Mouse (Mus musculus) 3T3-L1 (cell line): Measurements from ENCODE around the gene Hoxb5.
A peak's percentile ranks its signal among the peaks of the same experiment; 100 is the strongest.

ENCODE experiments used
- DNase-seq: peaks from one replicate; pipeline ENCODE4 v3.0.0-alpha.2; 2015; ENCODE audit warnings: low read depth, low spot score

Hoxb5 gene

DNA sequence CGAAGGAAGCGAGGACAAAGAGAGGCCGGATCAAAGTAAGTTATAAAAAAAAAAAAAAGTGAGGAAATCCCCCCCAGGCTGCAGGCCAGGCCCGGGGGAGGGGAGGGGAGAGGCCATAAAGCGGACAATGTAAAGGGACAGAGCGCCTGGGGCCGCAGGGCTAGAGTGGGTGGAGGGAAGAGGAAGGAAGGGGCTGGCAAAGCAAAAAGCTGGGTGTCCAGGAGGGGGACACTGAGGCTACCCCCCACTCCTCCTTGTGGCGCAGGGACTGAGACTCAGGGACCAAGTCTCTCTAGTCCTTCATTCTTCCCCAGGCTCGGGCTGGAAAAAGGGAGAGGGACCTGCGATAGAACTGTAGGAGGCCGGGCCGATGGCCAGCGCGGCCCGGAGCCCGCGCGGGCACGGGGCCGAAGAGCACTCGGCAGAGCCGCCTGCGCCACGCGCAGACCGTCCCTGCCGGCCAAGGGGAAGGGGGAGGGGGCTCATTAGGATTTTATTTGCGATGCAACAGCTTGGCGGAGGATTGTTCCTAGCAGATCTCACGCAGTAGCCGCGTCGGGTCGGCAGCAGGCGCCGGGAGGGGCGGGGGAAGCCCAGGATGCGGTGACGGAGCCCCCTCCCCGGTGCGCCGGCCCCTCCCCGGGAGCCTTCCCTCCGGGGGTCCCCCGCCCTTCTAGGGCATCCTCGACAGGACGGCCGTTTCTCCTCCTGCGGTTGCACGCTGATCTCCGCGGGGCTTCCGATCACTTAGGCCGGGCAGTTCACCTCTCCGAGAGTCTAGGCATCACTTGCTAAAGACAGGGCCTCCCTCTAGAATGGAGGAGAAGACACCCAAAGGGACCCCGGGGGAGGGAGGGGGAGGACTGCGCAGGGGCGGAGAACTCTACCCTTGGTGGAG is 30.9 kb upstream of the Hoxb5 start:
- no peak for DNase-seq

DNA sequence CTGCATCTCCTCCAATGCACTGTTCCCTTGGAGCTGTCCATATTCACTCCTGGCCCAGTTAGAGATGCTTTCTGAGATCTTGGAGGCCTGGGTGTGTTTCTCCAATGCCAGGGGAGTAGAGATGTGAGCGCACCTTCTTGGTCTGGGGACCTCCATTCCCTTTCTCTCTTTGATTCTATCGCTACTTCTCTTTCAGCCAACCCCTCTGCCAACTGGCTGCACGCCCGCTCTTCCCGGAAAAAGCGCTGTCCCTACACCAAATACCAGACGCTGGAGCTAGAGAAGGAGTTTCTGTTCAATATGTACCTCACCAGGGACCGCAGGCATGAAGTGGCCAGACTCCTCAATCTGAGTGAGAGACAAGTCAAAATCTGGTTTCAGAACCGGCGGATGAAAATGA is 28.7 kb upstream of the Hoxb5 start:
- no peak for DNase-seq

DNA sequence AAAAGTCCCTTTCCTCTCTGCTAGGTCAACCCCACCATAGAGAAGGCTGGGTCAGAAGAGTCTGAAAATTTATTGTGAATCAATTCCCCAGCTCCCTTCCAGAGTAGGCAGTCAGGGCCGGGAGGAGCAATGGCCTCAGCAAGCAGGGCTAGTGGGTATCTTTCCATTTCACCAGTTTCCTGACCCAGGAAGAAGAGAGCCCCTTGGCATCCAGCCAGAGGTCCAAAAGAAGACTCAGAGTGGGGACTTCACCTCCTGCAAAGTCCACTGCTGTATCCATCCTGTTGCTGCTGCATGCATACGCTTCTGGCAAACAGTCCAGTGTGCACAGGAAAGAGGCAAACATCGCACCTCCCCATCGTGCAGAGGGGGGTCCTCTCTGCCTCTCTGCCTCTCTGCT is 27.2 kb upstream of the Hoxb5 start:
- no peak for DNase-seq

DNA sequence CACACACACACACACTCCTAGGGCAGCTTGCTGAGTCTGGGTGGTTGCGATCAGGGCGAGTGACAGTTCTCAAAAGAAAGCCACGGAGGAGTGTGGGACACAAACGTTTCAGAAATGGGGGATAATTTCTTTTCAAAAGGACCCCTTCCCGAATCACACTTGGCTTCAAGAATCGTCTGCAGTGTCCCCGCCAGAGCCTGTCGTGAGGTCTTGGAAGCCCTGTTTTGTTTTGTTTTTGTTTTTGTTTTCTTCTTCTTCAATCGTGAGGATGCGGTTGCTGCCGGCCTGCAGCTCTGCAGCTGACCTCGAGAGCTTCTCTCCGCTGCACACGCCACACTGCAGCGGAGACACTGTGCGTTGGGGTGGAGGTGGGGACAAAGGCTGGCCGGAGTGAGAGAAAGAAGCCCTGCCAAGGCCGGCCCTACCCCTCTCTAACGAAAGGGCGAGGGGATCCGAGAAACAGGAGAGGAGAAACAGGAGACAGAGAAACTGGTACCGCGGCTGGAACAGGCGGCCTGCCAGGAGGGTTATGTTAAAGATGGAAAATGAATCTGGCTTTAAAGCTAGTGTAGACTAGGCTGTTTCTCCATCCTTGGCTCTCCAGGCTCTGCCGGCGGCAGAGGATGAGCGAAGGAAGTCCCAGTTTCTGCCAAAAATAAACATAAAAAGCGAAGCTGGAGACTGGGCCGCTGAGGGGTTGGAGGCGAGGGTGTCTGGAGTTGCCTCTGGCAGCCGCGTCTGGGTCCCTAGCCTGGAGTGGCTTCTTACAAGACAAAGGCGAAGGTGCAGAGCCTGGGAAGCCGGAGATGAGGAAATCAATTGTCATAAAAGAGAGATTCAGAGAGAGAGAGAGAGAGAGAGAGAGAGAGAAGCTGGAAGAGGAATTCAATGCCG is 25.7 kb upstream of the Hoxb5 start:
- DNase-seq, result no peak

DNA sequence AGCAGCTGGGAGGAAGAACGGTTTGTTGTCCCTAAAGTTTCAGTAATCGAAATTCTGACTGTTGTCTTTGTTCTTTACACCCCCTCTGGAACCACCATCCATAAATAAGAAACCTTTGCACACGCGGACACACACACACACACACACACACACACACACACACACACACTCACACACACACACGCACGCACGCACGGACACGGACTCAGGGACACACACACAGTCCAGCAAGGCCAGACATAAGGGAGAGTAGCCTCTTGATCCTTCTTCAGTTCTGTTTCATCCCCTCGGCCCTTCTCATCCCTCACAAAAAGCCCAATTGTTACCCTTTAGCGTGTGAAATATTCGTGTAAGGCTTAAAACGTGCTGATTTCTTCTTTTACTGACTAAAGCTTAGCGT is 24.8 kb upstream of the Hoxb5 start:
- DNase-seq, result no peak

DNA sequence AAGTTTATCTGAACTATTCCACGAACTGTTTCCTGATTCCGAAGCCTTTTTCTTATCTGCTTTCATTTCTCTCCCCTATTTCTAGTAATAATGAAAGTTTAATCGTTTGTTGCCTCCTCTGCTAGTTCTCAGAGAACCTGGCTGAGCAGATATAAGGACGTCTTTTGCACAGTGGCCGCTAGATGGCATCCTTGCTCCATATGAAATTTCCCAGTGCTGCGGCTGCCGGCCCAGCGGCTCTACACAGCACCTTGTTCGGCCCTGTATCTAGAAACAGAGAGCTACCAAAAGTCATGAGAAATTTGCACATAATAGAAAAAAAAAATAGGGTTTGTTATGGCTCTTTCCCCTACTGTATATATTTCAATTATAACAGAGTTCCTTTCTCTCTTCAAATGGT is 24.4 kb upstream of the Hoxb5 start:
- peak; percentile 94 for DNase-seq

DNA sequence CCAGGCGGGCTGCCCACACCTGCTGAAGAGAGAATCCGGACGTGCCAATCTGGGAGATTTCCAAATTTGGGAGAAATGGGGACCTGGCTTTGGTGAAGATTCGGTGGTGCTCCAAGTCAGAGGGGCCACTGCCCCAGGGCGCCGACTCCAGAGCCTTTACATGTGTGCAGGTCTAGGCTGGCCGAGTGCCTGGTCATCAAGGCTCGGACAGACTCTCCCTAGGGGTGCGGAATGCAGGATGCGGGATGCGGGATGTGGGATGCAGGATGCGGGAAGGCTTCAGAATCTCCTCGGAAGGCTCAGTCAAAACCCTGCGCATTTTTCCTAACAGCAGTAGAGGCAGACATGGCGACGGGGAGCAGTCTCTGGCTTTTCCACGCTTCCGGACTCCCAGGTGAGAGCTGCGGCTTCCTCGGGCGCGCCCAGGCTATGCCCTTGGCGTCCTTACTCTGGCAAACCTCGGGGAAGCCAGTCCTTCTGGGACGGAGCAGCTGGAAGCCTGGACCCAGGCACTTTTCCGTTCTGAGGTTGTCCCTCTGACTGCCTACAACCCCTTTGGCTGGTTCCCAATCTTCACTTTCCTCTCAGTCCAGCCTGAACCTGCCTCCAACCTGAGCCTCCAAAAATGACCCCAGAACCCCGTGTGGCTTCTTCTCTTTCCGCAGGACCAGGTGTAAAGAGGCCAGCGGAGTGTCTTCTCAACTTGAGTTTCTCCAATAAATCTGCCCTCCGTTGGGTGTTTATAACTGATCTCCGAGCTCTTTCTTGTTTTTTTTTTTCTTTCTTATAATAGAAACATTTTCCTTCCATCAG is 23.5 kb upstream of the Hoxb5 start:
- no peak for DNase-seq

DNA sequence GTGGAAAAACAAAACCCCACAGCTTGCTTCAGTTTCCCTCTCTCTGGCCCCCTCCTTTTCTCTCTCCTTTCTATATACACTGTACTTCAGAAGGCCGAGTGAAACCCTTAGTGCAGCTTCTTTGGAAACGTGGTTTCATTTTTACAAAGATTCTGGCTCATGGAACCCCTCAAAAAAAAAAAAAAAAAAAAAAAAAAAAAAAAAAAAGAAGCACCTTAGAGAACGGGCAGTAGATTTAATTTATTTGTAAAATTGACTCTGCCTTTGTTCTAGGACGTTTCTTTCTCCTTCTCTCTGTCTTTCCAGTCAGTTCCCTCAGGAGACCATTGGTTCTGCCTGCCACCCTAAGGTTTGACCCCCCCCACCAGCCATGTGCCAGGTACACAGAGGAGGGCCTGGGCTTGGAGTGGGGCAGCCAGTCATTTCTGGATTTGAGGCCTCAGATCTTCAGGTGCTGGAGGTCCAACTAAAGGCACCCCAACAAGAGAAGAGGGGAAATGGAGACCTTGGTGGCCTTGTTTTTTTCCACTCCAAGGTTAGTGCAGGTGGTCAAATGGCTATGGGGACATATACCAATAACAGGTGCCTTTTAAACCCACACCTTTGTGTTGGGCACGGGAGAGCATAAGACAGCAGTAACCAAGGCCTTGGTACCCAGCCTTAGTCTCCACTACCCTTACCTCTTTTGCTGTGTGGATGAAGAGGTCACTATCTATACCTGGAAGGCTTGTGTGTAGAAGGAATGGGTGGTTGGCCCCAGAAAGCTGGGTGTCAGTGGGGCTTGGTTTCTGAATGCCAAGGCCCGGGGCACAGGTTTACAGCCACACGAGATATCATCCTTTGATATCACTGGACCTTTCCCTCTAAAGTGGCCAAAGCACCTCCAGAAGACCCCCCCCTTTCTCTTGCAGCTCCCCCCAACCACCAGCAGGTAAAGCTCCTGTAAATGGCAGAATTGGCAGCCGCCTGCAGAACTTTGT is 22.4 kb upstream of the Hoxb5 start:
- no peak for DNase-seq

DNA sequence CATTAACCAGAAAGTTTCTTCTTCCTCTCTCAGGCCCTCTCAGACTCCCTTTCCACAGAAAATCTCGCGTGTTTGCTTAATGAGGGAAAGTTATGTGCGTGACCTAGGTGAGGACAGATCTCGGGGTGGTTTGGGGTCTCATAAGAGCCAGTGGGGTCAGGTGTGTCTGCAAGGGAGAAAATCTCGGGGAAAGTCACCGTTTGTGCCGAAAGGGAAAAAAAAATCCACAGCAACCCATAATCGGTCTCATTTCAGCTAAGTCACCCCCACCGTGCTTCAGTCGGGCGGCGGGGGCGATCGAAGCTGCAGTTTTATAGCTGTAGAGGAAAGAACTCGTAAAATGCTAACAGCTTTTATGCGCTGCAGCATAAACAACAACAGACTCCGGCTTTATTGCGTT is 21.7 kb upstream of the Hoxb5 start:
- no peak for DNase-seq

DNA sequence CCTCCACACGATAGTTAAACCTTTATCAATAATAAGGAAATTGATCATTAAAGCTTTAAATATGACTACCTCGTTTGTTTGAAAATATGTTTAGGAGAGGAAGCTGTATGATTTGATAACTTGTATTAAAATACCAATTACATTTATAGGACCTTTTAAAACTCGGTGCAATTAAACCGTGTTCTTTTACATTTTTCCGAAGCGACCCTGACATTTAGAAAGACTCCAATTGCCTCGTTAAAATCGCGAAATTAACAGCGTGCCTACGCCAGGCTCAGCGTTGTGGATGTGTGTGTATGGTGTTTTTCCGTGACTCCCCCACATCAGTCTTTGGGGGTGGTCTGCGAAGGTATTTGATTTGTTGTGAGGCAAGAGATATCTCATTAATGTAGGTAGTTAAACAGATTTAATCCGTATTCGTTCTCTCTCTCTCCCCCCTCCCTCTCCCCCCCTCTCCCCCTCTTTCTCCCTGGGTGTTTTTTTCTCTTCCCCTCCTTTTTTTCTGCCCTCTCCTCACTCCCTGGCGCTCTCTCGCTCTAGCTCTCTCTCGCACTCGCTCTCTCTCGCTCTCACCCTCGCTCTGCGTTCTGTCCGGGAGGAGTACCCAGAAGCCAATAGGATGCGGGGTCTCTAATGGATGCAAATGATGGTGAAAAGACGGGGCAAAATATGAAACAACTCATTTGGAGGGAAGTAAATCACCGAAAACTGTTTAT is 21.1 kb upstream of the Hoxb5 start, which contains the start of gene Hoxb8:
Gene Hoxb8, plus strand, starts transcription at position 51 of the 716 bp plus-strand sequence.
- no peak for DNase-seq

DNA sequence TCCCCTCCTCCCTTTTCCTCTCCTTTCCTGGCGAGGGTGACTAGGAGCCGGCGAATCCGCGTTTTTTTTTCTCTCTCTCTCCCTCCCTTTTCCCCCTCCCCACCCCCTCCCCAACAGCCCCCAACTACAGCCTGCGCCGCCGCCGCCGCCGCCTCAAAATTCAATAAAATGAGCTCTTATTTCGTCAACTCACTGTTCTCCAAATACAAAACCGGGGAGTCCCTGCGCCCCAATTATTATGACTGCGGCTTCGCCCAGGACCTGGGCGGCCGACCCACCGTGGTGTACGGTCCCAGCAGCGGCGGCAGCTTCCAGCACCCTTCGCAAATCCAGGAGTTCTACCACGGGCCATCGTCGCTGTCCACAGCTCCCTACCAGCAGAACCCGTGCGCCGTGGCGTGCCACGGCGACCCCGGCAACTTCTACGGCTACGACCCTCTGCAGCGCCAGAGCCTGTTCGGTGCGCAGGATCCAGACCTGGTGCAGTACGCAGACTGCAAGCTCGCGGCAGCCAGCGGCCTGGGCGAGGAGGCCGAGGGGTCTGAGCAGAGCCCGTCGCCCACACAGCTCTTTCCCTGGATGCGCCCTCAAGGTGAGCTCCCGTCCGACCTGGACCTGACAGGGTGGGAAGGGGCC is 20.2 kb upstream of the Hoxb5 start:
- no peak for DNase-seq

DNA sequence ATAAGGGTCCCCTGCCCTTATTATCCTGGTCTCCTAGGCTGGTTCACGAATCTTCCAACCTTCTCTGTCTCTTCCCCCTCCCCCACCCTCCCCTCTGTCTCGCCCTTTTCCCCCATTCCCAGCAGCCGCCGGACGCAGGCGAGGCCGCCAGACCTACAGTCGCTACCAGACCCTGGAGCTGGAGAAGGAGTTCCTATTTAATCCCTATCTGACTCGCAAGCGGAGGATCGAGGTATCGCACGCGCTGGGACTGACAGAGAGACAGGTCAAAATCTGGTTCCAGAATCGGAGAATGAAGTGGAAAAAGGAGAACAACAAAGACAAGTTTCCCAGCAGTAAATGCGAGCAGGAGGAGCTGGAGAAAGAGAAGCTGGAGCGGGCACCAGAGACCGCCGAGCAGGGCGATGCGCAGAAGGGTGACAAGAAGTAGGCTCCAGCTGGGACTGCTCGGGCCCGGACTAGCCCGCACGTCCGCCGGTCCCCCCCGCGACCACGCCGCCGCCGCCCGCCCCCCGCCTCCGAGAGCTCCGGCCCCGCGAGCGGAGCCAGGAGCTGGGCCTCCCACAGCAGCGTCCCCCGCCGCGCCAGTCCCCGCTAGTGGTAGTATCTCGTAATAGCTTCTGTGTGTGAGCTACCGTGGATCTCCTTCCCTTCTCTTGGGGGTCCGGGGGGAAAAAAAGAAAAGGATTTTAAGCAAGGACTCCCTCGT is 18.9 kb upstream of the Hoxb5 start:
- peak; percentile 43 for DNase-seq

DNA sequence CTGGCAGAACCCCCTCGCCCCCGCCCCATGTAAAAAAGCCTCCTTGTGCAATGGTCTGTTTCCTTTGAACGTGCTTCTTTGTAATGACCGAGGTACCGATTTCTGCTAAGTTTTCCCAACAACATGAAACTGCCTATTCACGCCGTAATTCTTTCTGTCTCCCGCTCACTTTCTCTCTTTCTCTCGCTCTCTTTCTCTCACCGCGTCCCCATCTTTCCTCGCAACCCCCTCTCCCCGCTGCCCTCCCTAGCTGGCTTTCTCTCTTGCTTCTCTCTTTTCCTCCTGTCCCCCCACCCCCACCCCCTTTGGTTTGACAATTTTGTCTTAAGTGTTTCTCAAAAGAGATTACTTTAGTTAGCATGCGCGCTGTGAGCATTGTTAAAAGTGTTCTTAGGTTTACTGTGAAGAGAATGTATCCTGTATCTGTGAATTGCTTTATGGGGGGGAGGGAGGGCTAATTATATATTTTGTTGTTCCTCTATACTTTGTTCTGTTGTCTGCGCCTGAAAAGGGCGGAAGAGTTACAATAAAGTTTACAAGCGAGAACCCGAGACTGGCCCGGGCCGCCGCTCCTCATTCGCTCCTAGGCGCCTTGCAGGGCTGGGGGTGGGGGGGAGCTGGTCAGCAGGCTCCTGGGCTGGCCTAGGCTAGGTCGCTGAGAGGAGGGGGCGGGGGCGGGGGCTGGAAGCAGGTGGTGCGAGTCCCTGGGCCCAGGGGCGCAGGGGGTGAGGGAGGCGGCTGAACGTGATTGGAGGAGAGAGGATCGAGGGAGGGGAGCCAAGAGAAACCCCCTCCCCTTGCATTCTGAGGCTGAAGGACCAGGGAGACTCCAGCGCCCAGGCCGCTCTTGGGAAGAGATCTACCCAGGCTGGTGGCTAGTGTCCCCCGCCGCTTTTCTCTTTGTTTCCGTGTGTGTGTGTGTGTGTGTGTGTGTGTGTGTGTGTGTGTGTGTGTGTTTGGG is 18.1 kb upstream of the Hoxb5 start:
- peak; percentile 29 for DNase-seq

DNA sequence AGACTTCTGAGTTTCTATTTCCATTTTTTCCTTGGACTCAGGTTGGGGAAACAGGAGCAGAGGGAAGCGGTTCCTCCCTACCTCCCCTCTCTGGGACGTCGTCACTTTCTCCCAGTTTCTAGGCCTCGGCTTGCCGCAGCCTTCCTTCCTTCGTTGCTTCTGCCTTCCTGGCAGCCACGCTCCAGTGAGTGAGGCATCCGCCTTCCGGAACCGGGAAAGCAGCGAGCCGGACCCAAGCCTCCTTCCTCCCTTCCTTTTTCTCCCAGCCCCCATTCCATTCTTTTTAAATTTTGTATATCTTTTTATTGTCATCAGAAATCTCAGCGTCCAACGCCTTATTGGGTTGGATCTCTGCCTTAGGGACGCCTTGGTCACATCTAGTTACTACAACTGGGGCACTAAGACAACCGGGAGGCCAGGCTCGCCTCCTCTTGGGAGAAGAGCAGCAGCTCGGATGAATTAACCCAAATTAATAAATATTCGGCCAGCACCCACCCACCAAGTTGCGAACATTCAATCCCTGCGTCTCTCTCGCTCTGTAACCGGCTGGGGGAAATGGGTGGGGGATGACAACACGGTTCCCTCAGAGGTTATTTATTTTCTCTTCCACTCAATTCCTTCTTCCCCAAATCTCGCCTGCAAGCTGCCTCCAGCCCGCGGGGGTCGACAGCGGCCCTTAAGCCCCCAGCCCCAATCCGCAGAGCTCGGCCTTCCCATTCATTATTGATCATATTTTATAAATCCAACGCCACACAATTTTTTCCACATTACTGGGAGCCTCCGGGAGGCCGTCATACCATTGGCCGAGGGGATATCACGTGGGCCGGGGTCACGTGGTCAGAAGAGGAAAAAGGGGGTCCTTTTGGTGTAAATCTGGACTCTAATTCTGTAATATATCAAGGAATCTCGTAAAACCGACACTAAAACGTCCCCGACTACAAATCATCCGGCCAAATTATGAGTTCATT is 17.1 kb upstream of the Hoxb5 start, which contains the start of gene Hoxb7:
Gene Hoxb7, plus strand, starts transcription at position 853 of the 968 bp plus-strand sequence.
- DNase-seq, result no peak

DNA sequence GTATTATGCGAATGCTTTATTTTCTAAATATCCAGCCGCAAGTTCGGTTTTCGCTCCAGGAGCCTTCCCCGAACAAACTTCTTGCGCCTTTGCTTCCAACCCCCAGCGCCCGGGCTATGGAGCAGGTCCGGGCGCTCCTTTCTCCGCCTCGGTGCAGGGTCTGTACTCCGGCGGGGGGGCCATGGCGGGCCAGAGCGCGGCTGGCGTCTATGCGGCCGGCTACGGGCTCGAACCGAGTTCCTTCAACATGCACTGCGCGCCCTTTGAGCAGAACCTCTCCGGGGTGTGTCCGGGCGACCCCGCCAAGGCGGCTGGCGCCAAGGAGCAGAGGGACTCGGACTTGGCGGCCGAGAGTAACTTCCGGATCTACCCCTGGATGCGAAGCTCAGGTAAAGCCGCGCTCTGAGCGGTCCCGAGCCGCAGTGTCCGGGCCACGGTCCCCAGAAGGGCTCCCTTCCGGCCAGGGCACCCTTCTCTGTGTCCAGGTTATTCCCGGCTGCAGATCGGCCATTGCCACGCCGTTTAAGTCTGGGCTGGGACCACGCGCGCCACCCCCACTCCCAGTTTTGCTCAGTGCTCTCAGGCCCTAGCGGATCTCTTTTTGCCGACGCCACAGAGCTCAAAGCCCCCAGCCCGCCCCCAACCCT is 16.3 kb upstream of the Hoxb5 start:
- no peak for DNase-seq

DNA sequence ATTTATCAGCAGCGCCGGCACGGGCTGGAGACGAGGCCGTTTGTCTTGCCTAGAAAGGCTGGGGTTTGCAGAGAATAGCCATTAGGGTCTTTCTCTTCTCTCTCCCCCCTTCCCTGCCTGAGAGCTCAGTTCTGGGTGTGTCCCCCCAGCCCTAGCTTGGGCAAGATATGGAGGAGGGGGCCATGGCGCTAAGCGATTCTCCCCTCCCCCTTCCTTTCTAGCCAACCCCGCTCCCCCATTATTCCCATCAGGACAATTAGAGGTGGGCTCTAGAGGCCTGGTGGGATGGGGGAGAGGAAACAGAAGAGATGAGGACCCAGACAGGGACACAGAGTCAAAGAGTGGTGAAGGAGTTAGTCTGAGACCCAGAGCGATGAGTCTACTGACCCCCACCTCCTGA is 15.7 kb upstream of the Hoxb5 start:
- DNase-seq, result no peak
